Mouse (Mus musculus) heart, postnatal 0 days (tissue): ENCODE measurements around the gene Scn8a. TPM values are rescaled to one million over a fixed set of nuclear protein-coding genes. Genes with fewer than 3 reads are reported as not detected.

Experiments used
- ATAC-seq: fragments of 200-750 bp; cut with Nextera tagmentation; 2 replicates; pipeline ENCODE4 v1.8.0; 2017; ENCODE audit warnings: low read depth, moderate number of reproducible peaks, moderate library complexity; ENCODE audit not compliant: insufficient read depth
- DNase-seq: peaks from one replicate; pipeline ENCODE4 v3.0.0-alpha.2; 2016; ENCODE audit warnings: low spot score
- H3K27ac ChIP-seq: fragments of 300-500 bp; sonication (generic); 2 replicates; pipeline ENCODE4 v1.5.1; 2014; ENCODE audit warnings: low read depth, mild to moderate bottlenecking
- H3K27me3 ChIP-seq: fragments of 300-500 bp; sonication (generic); 2 replicates; pipeline ENCODE4 v1.6.1; 2014; ENCODE audit warnings: low read length, mixed read lengths; ENCODE audit not compliant: control insufficient read depth, insufficient read depth
- H3K36me3 ChIP-seq: fragments of 300-500 bp; sonication (generic); replicated peaks from 2 replicates; pipeline ENCODE4 v1.6.1; 2014; ENCODE audit warnings: low read length, mixed read lengths; ENCODE audit not compliant: control insufficient read depth, insufficient read depth
- H3K4me1 ChIP-seq: fragments of 300-500 bp; sonication (generic); 2 replicates; pipeline ENCODE4 v1.6.1; 2014; ENCODE audit warnings: antibody characterized with exemption; ENCODE audit not compliant: control insufficient read depth, insufficient read depth
- H3K4me2 ChIP-seq: fragments of 300-500 bp; sonication (generic); 2 replicates; pipeline ENCODE4 v1.6.1; 2014; ENCODE audit warnings: low read depth, mild to moderate bottlenecking, low read length, moderate library complexity
- H3K4me3 ChIP-seq: fragments of 300-500 bp; sonication (generic); 2 replicates; pipeline ENCODE4 v1.5.1; 2014; ENCODE audit warnings: low read depth, low read length
- H3K9ac ChIP-seq: fragments of 300-500 bp; sonication (generic); replicated peaks from 2 replicates; pipeline ENCODE4 v1.6.1; 2014; ENCODE audit warnings: low read depth, low read length, mixed read lengths
- H3K9me3 ChIP-seq: fragments of 300-500 bp; sonication (generic); replicated peaks from 2 replicates; pipeline ENCODE4 v1.6.1; 2016; ENCODE audit warnings: low read length; ENCODE audit not compliant: control insufficient read depth
- CTCF ChIP-seq: IDR thresholded peaks from 2 replicates; pipeline ENCODE4 v1.5.1; 2016; ENCODE audit warnings: antibody characterized with exemption, control low read depth, low read depth
- EP300 ChIP-seq: IDR thresholded peaks from 2 replicates; pipeline ENCODE4 v1.6.1; 2016; ENCODE audit warnings: antibody characterized with exemption, low read depth
- WGBS: fragments of 180-500 bp; shearing (Covaris S2); extraction: QIAGEN DNeasy Blood & Tissue Kit; methylation state at CpG from one replicate; pipeline ENCODE4 v1.1.7; 2014; 5-methylcytosine and 5-hydroxymethylcytosine counted together
- polyA plus RNA-seq: library from polyadenylated mRNA; unstranded; fragments of >200 nt; fragmentation: Nextera tagmentation; extraction: Ambion mirVana; gene quantifications from 2 replicates; pipeline ENCODE4 v1.2.1, GENCODE M21; 2015
- total RNA-seq: library from RNA; depleted of rRNA; stranded (reverse); fragments of >200 nt; gene quantifications from 2 replicates; pipeline ENCODE4 v1.2.3, GENCODE M21; 2014; ENCODE audit warnings: low replicate concordance

Gene Scn8a
- total and polyA plus RNA-seq, 2 experiments from 2014 or later: 0.16 TPM; not detected in 1

- DNase-seq (no peak), ATAC-seq (no peak)
- no peak overlapping the region for H3K4me2 ChIP-seq
- H3K4me1 ChIP-seq: no peaks in the 10 kb centered on the region
- no peaks in the 10 kb centered on the region for H3K36me3 ChIP-seq
- TF ChIP-seq CTCF (no peak), EP300 (no peak)
- H3K9ac ChIP-seq: no peak overlapping the region
- H3K4me3 ChIP-seq: no peak overlapping the region
- 62% methylated on average over 7 of the region's 7 CpGs for WGBS
- H3K27ac ChIP-seq: no peak overlapping the region
- H3K27me3 ChIP-seq: no peaks in the 10 kb centered on the region
- H3K9me3 ChIP-seq: no peaks in the 10 kb centered on the region
Measured at GRCm38 (mm10) chr15:100953955-100954354, 84.3 kb downstream of the Scn8a start.

- Histone ChIP-seq H3K4me3 (no peak overlapping the region), H3K36me3 (no peaks in the 10 kb centered on the region), H3K27me3 (no peaks in the 10 kb centered on the region), H3K9me3 (no peaks in the 10 kb centered on the region), H3K4me2 (no peak overlapping the region), H3K27ac (no peak overlapping the region), H3K4me1 (no peaks in the 10 kb centered on the region), H3K9ac (no peak overlapping the region)
- TF ChIP-seq CTCF: no peak
- ATAC-seq: no peak
- no peak for DNase-seq
- WGBS: 75% methylated on average over 16 of the region's 16 CpGs
Measured at GRCm38 (mm10) chr15:100954751-100955150, 85.1 kb downstream of the Scn8a start.

GRCm38 (mm10) chr15:100960958-100961357 is 91.3 kb downstream of the Scn8a start:
- TF ChIP-seq EP300: no peak
- TF ChIP-seq CTCF: no peak
- DNase-seq: no peak
- Histone ChIP-seq H3K27ac (no peak overlapping the region), H3K4me2 (no peak overlapping the region), H3K4me3 (no peak overlapping the region), H3K9ac (no peak overlapping the region), H3K27me3 (0 out of 2 replicates have a peak, but pooled peaks cover 4% of the 10 kb centered on the region), H3K4me1 (no peaks in the 10 kb centered on the region), H3K36me3 (no peaks in the 10 kb centered on the region), H3K9me3 (no peaks in the 10 kb centered on the region)
- WGBS: 77% methylated on average over 6 of the region's 6 CpGs
- no peak for ATAC-seq

- DNase-seq (no peak), ATAC-seq (no peak)
- no peaks in the 10 kb centered on the region for H3K4me1 ChIP-seq
- no peak overlapping the region for H3K27ac ChIP-seq
- WGBS: 62% methylated on average over 4 of the region's 4 CpGs
- no peaks in the 10 kb centered on the region for H3K9me3 ChIP-seq
- no peak overlapping the region for H3K4me3 ChIP-seq
- 0 out of 2 replicates have a peak, but pooled peaks cover 4% of the 10 kb centered on the region for H3K27me3 ChIP-seq
- no peak overlapping the region for H3K4me2 ChIP-seq
- no peak overlapping the region for H3K9ac ChIP-seq
- H3K36me3 ChIP-seq: no peaks in the 10 kb centered on the region
- TF ChIP-seq EP300 (no peak), CTCF (no peak)
Measured at GRCm38 (mm10) chr15:100961561-100961960, 91.9 kb downstream of the Scn8a start.

GRCm38 (mm10) chr15:100971443-100971842 is 101.8 kb downstream of the Scn8a start:
- Histone ChIP-seq H3K27ac (no peak overlapping the region), H3K27me3 (peaks cover 3% of the 10 kb centered on the region; the same call in 1 of the 2 replicates), H3K36me3 (no peaks in the 10 kb centered on the region), H3K4me2 (no peak overlapping the region), H3K9me3 (no peaks in the 10 kb centered on the region), H3K4me1 (no peaks in the 10 kb centered on the region), H3K4me3 (no peak overlapping the region), H3K9ac (no peak overlapping the region)
- no peak for DNase-seq
- 79% methylated on average over 11 of the region's 11 CpGs for WGBS
- TF ChIP-seq EP300 (no peak), CTCF (no peak)
- ATAC-seq: no peak

- ATAC-seq (no peak), DNase-seq (no peak)
- H3K9ac ChIP-seq: no peak overlapping the region
- 35% methylated on average over 11 of the region's 11 CpGs for WGBS
- H3K4me3 ChIP-seq: no peak overlapping the region
- H3K27ac ChIP-seq: no peak overlapping the region
- no peak overlapping the region for H3K4me2 ChIP-seq
- no peaks in the 10 kb centered on the region for H3K36me3 ChIP-seq
- H3K27me3 ChIP-seq: peaks cover 3% of the 10 kb centered on the region; the same call in 1 of the 2 replicates
- H3K4me1 ChIP-seq: no peaks in the 10 kb centered on the region
- TF ChIP-seq EP300: no peak
- no peak for TF ChIP-seq CTCF
- no peaks in the 10 kb centered on the region for H3K9me3 ChIP-seq
Measured at GRCm38 (mm10) chr15:100972795-100973194, 103.1 kb downstream of the Scn8a start.
